Mouse (Mus musculus): ENCODE data around the gene Rxra.

Gene Rxra

GRCm38 (mm10) chr2:27702283-27702682, 26.0 kb downstream of the Rxra start:
- no peak for DNase-seq (ENCODE audit: low spot score)

DNA sequence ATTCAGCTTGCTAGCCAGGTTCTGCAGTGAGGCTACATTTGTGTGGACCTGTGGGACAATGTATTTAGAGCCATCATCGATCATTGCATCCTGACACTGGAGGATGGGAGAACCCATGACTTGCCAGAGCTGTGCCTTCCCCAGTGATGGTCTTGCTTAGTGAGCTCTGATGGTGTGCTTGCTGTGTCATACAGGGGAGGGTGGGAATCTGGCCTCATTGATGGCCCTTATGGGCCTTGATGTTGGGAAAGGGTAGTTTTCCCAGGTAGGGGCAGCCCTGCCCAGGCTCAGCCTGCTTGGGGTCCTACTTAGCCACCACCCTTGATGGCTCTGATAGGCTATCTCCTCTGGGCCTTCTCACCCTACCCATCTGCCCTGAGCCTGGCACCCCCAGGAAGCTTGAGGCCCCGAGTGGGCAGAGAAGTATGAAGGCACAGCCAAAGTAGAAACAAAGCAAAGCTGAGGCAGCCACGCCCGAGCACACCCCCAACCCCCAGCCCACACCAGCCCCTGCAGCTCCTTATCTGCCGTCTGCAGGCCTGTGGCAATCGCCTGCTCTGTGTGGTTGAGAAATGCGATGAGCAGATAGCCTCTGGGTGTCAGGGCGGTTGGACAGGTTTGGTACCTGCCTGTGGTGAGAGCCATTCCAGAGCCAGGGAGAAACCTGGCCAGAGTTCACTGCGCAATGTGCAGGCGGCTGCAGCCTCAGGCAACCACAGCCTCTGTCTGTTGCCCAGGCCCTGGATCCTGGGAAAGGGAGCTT, 26.8 kb downstream of the Rxra start:
- no peak for DNase-seq (ENCODE audit: low spot score)

DNA sequence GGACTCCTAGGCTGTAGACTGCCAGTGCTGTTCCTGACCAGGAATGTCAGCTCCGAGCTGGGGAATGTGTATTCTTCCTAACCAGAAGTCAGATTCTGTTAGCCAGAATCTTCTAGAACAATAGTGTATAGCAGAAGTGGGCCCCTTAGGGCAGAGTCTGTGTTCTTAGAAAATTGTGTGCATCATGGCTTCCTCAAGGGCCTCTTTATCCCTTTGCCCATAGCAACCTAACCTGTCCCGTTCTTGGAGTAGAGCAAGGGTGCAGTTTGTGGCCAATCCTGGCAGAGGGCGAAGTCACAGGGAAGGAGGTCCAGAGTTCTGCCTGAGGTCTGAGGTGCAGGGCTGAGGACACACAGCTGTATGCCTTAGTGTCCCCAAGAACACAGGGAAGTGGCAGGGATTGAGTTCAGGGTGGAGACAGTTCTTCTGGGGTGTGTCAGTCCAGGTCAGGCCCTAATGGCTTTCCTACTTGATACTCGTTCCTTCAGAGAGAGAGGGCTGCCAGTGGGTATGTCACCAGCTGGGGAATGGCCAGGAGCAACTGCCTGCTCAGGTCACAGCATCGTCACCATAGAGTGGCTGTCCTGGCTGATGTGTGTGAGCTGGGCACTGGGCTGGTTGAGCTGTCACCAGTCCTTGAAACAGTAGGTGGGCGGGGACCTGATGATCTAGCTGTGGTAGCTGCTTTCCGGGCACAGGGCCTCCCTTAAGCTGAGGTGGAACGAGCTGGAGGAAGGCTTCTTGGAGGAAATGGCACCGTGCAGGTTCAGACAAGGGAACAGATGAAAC, 27.8 kb downstream of the Rxra start:
- DNase-seq (ENCODE audit: low spot score): no peak

DNA sequence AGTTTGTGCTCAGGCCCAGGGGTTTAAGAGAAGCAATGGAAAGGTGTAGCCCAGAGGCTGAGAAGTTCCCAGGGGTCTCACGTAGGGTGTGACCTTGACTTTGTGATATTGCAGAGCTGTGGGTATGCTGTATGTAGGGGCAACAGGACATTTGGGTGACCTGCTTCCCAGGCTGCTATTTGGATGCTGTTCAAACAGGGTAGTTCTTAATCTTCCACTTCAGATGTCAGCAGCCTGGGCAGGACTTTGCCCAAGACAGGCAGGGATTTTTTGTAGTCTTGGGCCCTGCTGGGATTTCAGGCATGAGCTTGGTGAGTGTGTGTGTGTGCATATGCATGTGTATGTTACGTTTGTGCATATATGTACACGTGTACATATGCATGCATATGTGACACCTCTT, 28.4 kb downstream of the Rxra start:
- DNase-seq (ENCODE audit: low spot score): no peak

GRCm38 (mm10) chr2:27710871-27711382, 34.7 kb downstream of the Rxra start:
- DNase-seq (ENCODE audit: low spot score): peak; percentile 44

GRCm38 (mm10) chr2:27712626-27713025, 36.4 kb downstream of the Rxra start:
- no peak for DNase-seq (ENCODE audit: low spot score)

DNA sequence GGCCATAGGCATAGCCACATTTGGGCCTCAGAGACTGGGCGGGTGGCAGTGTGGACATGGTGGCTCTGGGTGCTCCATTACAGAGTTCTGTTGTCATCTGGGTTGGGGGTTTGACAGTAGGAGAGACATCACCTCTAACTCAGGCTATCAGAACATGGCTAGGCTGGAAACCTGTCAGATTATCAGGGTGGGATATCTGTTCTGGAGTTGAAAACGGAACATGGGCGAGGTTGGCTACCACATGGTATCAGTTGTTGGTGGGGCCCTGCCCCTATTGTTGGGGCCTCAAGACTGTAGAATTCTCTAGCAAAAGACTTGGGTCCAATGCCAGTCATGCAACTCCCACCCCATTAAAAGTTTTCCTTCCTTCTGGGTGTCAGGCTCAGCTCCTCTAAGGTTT, 37.1 kb downstream of the Rxra start:
- DNase-seq (ENCODE audit: low spot score): no peak

GRCm38 (mm10) chr2:27714131-27714530, 37.9 kb downstream of the Rxra start:
- DNase-seq (ENCODE audit: low spot score): peak; percentile 81

- DNase-seq (ENCODE audit: low spot score): no peak
Observed at GRCm38 (mm10) chr2:27715221-27715620, 39.0 kb downstream of the Rxra start.

DNA sequence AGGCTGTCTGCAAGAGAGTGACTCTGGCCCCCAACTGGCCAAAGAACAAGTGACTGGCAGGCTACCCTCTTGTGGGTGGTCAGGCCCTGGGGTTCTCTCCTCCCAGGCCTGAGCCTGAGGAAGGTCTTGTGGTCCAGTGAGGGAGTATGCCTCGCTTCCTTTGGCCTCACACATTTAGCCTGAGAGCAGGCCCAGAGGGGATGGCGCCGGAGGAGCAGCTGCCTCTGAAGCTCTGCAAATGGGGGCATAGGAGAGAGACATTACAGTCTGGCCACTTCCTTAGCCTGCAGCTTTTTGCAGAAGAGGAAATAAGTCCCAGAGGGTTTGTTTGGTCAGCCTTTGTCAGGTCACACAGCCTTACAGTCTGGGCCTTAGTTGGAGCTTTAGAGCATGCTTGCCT, 40.1 kb downstream of the Rxra start:
- no peak for DNase-seq (ENCODE audit: low spot score)

- peak; percentile 76 for DNase-seq (ENCODE audit: low spot score)
Observed at GRCm38 (mm10) chr2:27718191-27718590, 42.0 kb downstream of the Rxra start.

GRCm38 (mm10) chr2:27719601-27720000, 43.4 kb downstream of the Rxra start:
- DNase-seq (ENCODE audit: low spot score): no peak

GRCm38 (mm10) chr2:27721611-27722010, 45.4 kb downstream of the Rxra start:
- DNase-seq (ENCODE audit: low spot score): no peak

DNA sequence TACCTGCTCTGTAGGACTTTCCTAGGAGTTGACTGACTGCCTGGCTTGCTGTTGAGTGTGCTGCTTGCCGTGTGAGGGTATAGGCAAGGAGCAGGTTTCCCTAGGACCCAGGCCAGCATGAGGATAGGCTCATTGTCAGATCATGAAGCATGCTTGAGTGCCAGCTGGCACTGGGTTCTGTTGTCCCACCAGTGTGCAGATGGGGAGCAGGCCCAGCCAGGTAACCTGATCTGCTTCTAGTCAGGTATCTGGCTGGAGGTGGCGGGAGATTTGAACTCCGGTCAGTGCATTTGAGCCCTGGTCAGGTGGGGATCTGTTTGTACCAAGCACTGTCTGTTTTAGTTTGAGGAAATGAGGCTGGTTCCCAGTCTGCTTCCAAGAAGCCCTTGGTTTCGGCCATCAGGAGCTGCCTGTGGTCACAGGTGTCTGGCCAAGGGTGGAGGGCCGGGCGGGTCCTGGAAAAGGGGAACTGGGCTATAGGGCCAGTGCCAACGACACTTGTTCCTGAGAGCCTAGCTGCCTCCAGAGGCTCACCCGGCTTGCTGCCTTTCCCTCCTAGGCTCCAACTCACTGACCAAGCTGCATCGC, 48.6 kb downstream of the Rxra start:
- DNase-seq (ENCODE audit: low spot score): no peak

GRCm38 (mm10) chr2:27727994-27728854, 52.0 kb downstream of the Rxra start:
- DNase-seq (ENCODE audit: low spot score): no peak

- DNase-seq (ENCODE audit: low spot score): no peak
Observed at GRCm38 (mm10) chr2:27729009-27729408, 52.8 kb downstream of the Rxra start.

DNA sequence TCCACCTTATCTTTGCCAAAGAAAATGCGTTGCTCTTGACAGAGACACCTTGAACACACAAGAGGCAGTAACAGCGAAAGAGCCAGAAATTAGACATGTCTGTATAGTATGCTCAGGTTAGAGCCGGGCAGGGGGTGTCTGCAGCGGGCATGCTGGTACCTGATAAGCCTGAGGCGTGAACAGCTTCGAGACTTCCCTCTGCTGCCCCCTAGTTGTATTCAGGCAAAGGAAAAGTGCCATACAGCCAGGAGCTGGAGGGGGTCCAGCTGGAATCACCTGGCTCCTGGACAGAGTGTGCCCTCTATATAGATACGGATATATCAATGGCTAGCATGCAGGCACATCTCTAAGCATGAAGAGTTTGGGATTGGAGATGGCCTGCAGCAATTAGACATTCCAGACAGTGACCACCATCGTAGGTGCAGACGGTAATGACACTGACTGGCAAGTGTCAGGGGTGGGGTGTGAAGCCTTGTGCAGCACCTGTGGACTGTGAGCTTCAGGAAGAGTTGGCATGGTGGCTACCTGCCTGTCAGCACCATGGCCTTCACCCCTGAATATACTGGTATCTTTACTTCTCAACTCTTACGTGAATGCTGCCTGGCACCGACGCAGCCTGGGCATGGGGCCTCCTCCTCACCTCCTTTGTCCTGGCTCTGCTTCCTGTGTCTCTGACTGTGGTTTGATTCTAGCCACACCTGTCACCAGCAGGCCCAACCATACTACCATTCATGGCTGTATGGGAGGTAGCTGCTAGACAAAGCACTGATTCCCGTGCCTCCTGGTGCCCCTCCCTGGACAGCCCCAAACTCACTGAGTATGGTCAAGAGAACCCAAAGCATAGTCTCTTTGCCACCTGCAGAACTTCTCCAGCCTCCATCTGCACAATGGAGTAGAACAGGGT, 54.0 kb downstream of the Rxra start:
- DNase-seq (ENCODE audit: low spot score): no peak

- no peak for DNase-seq (ENCODE audit: low spot score)
Observed at GRCm38 (mm10) chr2:27733021-27733420, 56.8 kb downstream of the Rxra start.

DNA sequence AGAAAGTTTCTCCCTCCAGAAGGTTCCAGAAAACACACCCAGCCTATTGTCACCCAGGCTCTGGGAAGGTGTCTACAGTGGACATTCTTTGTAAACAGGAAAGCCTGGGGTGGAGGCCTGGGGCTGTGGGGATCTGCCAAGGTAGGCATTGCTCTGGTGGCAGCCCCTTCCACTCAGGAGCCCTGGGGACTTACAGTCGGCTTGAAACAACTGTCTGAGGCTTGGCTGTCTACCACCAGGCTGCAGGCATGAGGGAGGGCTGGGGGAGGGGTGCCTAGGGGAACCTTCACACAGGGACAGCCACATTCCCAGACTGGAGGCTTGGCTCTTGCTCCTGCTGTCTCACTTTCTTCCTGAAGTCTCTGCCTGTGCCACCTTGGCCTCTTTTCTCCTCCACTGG, 58.1 kb downstream of the Rxra start:
- DNase-seq (ENCODE audit: low spot score): peak; percentile 31

DNA sequence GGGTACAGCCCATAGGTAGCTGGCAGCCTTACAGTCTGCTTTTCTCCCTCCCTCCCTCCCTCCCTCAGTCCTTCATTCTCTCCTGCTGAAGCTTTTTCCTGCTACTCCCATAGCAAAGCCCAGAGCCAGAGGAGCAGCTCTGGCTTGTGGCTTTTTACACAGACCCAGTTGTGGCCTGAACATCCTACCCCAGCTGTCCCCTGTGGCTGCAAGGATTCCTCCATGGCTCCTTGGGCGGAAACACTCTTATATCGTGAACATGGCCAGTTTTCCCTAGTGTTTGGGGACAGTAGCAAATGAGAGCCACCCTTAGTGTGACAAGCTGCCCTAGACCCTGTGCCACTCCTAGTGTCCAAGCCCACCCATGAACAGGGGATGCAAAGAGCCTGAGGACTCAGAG, 58.6 kb downstream of the Rxra start:
- DNase-seq (ENCODE audit: low spot score): no peak

- DNase-seq (ENCODE audit: low spot score): no peak
Observed at GRCm38 (mm10) chr2:27736802-27737201, 60.6 kb downstream of the Rxra start.

Data from adipocyte (in vitro differentiated cells).